Mouse (Mus musculus): ENCODE data around the gene Sox6. TPM values are rescaled to one million over a fixed set of nuclear protein-coding genes. Genes with fewer than 3 reads are reported as not detected.

The Sox6 gene
- polyA plus RNA-seq, 1 experiment from 2014 or later = 84.4 TPM

- WGBS (ENCODE audit: insufficient replicate concordance) = 73% methylated on average over 8 of the region's 8 CpGs
- no peak for ATAC-seq (ENCODE audit: insufficient read depth)
Measured at GRCm38 (mm10) chr7:115693206-115693605, 345.4 kb downstream of the Sox6 start.

GRCm38 (mm10) chr7:115691091-115691490, 347.5 kb downstream of the Sox6 start:
- 83% methylated on average over 4 of the region's 4 CpGs for WGBS (ENCODE audit: insufficient replicate concordance)
- no peak for ATAC-seq (ENCODE audit: insufficient read depth)

More at GRCm38 (mm10) chr7:115693206-115693605, 345.4 kb downstream of the Sox6 start:
- no peaks in the 10 kb centered on the region for H3K9me3 ChIP-seq (replicated peaks)
- H3K27ac ChIP-seq (replicated peaks) = no peak overlapping the region
- H3K4me2 ChIP-seq = no peak overlapping the region
- H3K27me3 ChIP-seq = no peaks in the 10 kb centered on the region
- H3K9ac ChIP-seq = no peak overlapping the region
- H3K4me3 ChIP-seq (replicated peaks) = no peak overlapping the region
- H3K36me3 ChIP-seq (replicated peaks) = no peaks in the 10 kb centered on the region
- no peaks in the 10 kb centered on the region for H3K4me1 ChIP-seq (replicated peaks)

GRCm38 (mm10) chr7:115686687-115687086, 351.9 kb downstream of the Sox6 start:
- no peak overlapping the region for H3K4me3 ChIP-seq (replicated peaks)
- H3K36me3 ChIP-seq (replicated peaks) = no peaks in the 10 kb centered on the region
- no peak overlapping the region for H3K27ac ChIP-seq (replicated peaks)
- no peaks in the 10 kb centered on the region for H3K4me1 ChIP-seq (replicated peaks)
- WGBS (ENCODE audit: insufficient replicate concordance) = 42% methylated on average over 6 of the region's 6 CpGs
- no peaks in the 10 kb centered on the region for H3K9me3 ChIP-seq (replicated peaks)
- no peak for ATAC-seq (ENCODE audit: insufficient read depth)
- no peaks in the 10 kb centered on the region for H3K27me3 ChIP-seq
- no peak overlapping the region for H3K4me2 ChIP-seq
- no peak overlapping the region for H3K9ac ChIP-seq

More at GRCm38 (mm10) chr7:115691091-115691490, 347.5 kb downstream of the Sox6 start:
- Histone ChIP-seq H3K9me3 (replicated peaks) (no peaks in the 10 kb centered on the region), H3K27me3 (no peaks in the 10 kb centered on the region), H3K4me3 (replicated peaks) (no peak overlapping the region), H3K9ac (no peak overlapping the region), H3K4me2 (no peak overlapping the region), H3K4me1 (replicated peaks) (no peaks in the 10 kb centered on the region), H3K36me3 (replicated peaks) (no peaks in the 10 kb centered on the region), H3K27ac (replicated peaks) (no peak overlapping the region)

- ATAC-seq (ENCODE audit: insufficient read depth) = no peak
- 83% methylated on average over 3 of the region's 3 CpGs for WGBS (ENCODE audit: insufficient replicate concordance)
- no peaks in the 10 kb centered on the region for H3K9me3 ChIP-seq (replicated peaks)
- no peaks in the 10 kb centered on the region for H3K27me3 ChIP-seq
- no peak overlapping the region for H3K9ac ChIP-seq
- no peaks in the 10 kb centered on the region for H3K4me1 ChIP-seq (replicated peaks)
- H3K27ac ChIP-seq (replicated peaks) = no peak overlapping the region
- H3K4me3 ChIP-seq (replicated peaks) = no peak overlapping the region
- H3K36me3 ChIP-seq (replicated peaks) = no peaks in the 10 kb centered on the region
- no peak overlapping the region for H3K4me2 ChIP-seq
Measured at GRCm38 (mm10) chr7:115684142-115684541, 354.5 kb downstream of the Sox6 start.

GRCm38 (mm10) chr7:115671749-115672148, 366.8 kb downstream of the Sox6 start:
- H3K9me3 ChIP-seq (replicated peaks) = no peaks in the 10 kb centered on the region
- H3K4me1 ChIP-seq (replicated peaks) = no peaks in the 10 kb centered on the region
- WGBS (ENCODE audit: insufficient replicate concordance) = 79% methylated on average over 2 of the region's 2 CpGs
- no peaks in the 10 kb centered on the region for H3K27me3 ChIP-seq
- H3K4me2 ChIP-seq = no peak overlapping the region
- no peak overlapping the region for H3K9ac ChIP-seq
- no peak overlapping the region for H3K27ac ChIP-seq (replicated peaks)
- H3K36me3 ChIP-seq (replicated peaks) = no peaks in the 10 kb centered on the region
- ATAC-seq (ENCODE audit: insufficient read depth) = no peak
- H3K4me3 ChIP-seq (replicated peaks) = no peak overlapping the region

GRCm38 (mm10) chr7:115671272-115671671, 367.3 kb downstream of the Sox6 start:
- Histone ChIP-seq H3K4me2 (no peak overlapping the region), H3K9me3 (replicated peaks) (no peaks in the 10 kb centered on the region), H3K36me3 (replicated peaks) (no peaks in the 10 kb centered on the region), H3K4me1 (replicated peaks) (no peaks in the 10 kb centered on the region), H3K27ac (replicated peaks) (no peak overlapping the region), H3K27me3 (no peaks in the 10 kb centered on the region), H3K9ac (no peak overlapping the region), H3K4me3 (replicated peaks) (no peak overlapping the region)
- ATAC-seq (ENCODE audit: insufficient read depth) = no peak
- 85% methylated on average over 4 of the region's 4 CpGs for WGBS (ENCODE audit: insufficient replicate concordance)

- Histone ChIP-seq H3K36me3 (replicated peaks) (no peaks in the 10 kb centered on the region), H3K27me3 (no peaks in the 10 kb centered on the region), H3K9ac (no peak overlapping the region), H3K9me3 (replicated peaks) (no peaks in the 10 kb centered on the region), H3K27ac (replicated peaks) (no peak overlapping the region), H3K4me3 (replicated peaks) (no peak overlapping the region), H3K4me1 (replicated peaks) (no peaks in the 10 kb centered on the region), H3K4me2 (no peak overlapping the region)
- no peak for ATAC-seq (ENCODE audit: insufficient read depth)
- WGBS (ENCODE audit: insufficient replicate concordance) = 69% methylated on average over 6 of the region's 6 CpGs
Measured at GRCm38 (mm10) chr7:115669207-115670004, 369.2 kb downstream of the Sox6 start.

GRCm38 (mm10) chr7:115666686-115667382, 371.8 kb downstream of the Sox6 start:
- no peaks in the 10 kb centered on the region for H3K4me1 ChIP-seq (replicated peaks)
- no peak overlapping the region for H3K9ac ChIP-seq
- H3K36me3 ChIP-seq (replicated peaks) = peaks cover 9% of the 10 kb centered on the region
- 0 out of 2 replicates have a peak overlapping the region, but pooled peaks have one; percentile 0 for H3K4me2 ChIP-seq
- ATAC-seq (ENCODE audit: insufficient read depth) = no peak
- H3K9me3 ChIP-seq (replicated peaks) = no peaks in the 10 kb centered on the region
- H3K4me3 ChIP-seq (replicated peaks) = no peak overlapping the region
- no peaks in the 10 kb centered on the region for H3K27me3 ChIP-seq
- WGBS (ENCODE audit: insufficient replicate concordance) = 70% methylated on average over 18 of the region's 18 CpGs
- H3K27ac ChIP-seq (replicated peaks) = no peak overlapping the region

GRCm38 (mm10) chr7:115663399-115663798, 375.2 kb downstream of the Sox6 start:
- no peak overlapping the region for H3K4me3 ChIP-seq (replicated peaks)
- ATAC-seq (ENCODE audit: insufficient read depth) = no peak
- H3K27me3 ChIP-seq = no peaks in the 10 kb centered on the region
- no peak overlapping the region for H3K27ac ChIP-seq (replicated peaks)
- WGBS (ENCODE audit: insufficient replicate concordance) = 91% methylated on average over 6 of the region's 6 CpGs
- no peak overlapping the region for H3K4me2 ChIP-seq
- peaks cover 39% of the 10 kb centered on the region for H3K36me3 ChIP-seq (replicated peaks)
- no peaks in the 10 kb centered on the region for H3K9me3 ChIP-seq (replicated peaks)
- no peak overlapping the region for H3K9ac ChIP-seq
- H3K4me1 ChIP-seq (replicated peaks) = no peaks in the 10 kb centered on the region

- H3K4me2 ChIP-seq = no peak overlapping the region
- WGBS (ENCODE audit: insufficient replicate concordance) = 86% methylated on average over 9 of the region's 9 CpGs
- no peaks in the 10 kb centered on the region for H3K27me3 ChIP-seq
- no peak overlapping the region for H3K4me3 ChIP-seq (replicated peaks)
- ATAC-seq (ENCODE audit: insufficient read depth) = no peak
- peaks cover 43% of the 10 kb centered on the region for H3K36me3 ChIP-seq (replicated peaks)
- H3K9ac ChIP-seq = no peak overlapping the region
- H3K9me3 ChIP-seq (replicated peaks) = no peaks in the 10 kb centered on the region
- H3K27ac ChIP-seq (replicated peaks) = no peak overlapping the region
- no peaks in the 10 kb centered on the region for H3K4me1 ChIP-seq (replicated peaks)
Measured at GRCm38 (mm10) chr7:115662121-115662520, 376.5 kb downstream of the Sox6 start.

- no peaks in the 10 kb centered on the region for H3K9me3 ChIP-seq (replicated peaks)
- no peaks in the 10 kb centered on the region; the same call in 1 of the 2 replicates for H3K36me3 ChIP-seq (replicated peaks)
- no peak overlapping the region for H3K4me2 ChIP-seq
- no peak for ATAC-seq (ENCODE audit: insufficient read depth)
- no peaks in the 10 kb centered on the region for H3K4me1 ChIP-seq (replicated peaks)
- H3K9ac ChIP-seq = no peak overlapping the region
- H3K27me3 ChIP-seq = no peaks in the 10 kb centered on the region
- no peak overlapping the region for H3K4me3 ChIP-seq (replicated peaks)
- no peak overlapping the region for H3K27ac ChIP-seq (replicated peaks)
Measured at GRCm38 (mm10) chr7:115646696-115647095, 391.9 kb downstream of the Sox6 start.

Measured in liver, embryonic 15.5 days (tissue).